Mouse (Mus musculus): ENCODE data around the gene Hoxa6.

The Hoxa6 gene

GRCm38 (mm10) chr6:52208072-52208867 lies at the start of gene Hoxa6:
Gene Hoxa6 (minus strand): TSS chr6:52208722.
- no peak for DNase-seq (ENCODE audit: low spot score)

GRCm38 (mm10) chr6:52256956-52257355 lies 48.4 kb upstream of the Hoxa6 start:
- peak; percentile 56 for DNase-seq (ENCODE audit: low spot score)

DNA sequence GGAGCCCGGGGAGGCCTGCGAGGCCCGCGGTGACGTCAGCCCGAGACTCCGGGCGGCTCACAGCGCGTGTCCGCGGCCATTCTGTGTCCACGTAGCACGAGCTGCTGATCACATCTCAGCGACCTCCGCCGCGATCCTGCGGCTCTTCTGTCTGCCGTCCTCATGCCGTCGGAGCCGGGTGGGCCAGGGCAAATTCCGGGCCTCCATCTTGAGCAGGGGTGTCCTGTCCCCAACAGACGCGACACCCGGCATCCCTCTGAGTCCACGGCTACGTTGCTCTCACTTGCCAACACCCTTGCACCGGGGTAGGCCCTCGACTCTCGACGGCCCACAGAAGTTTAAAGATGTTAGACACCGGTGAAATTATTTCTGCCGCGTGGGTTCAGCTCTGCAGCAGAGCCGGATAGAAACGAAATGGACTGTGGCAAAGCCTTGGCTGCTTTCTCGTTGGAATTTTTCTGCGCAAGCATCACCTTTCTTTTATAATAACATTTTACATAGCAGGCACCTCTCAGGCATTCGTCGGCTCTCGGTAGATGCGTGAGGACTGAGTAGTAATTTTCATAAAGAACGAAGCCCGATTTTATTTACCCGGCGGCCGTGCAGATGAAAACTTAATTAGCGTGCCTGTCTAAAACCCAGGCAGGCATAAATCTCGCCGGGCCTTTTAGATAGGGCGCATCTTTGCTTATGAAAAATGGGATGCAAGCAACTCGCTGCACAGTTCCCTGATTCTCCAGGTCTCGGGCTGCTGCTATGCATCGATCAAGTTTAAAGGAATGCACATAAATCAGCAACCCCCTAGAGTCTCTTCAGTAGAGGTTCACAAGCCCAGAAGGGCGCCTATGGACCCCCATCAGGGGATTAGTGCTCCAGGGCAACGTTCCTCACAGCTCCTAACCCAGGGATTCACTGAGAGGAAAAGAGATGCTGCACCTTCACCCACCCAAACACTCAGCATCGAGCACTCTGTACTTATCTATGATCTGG lies 45.3 kb upstream of the Hoxa6 start:
- no peak for DNase-seq (ENCODE audit: low spot score)

- DNase-seq (ENCODE audit: low spot score): no peak
These were observed 44.4 kb upstream of the Hoxa6 start for GRCm38 (mm10) chr6:52252775-52253376.

GRCm38 (mm10) chr6:52252016-52252774 lies 43.7 kb upstream of the Hoxa6 start:
- no peak for DNase-seq (ENCODE audit: low spot score)

DNA sequence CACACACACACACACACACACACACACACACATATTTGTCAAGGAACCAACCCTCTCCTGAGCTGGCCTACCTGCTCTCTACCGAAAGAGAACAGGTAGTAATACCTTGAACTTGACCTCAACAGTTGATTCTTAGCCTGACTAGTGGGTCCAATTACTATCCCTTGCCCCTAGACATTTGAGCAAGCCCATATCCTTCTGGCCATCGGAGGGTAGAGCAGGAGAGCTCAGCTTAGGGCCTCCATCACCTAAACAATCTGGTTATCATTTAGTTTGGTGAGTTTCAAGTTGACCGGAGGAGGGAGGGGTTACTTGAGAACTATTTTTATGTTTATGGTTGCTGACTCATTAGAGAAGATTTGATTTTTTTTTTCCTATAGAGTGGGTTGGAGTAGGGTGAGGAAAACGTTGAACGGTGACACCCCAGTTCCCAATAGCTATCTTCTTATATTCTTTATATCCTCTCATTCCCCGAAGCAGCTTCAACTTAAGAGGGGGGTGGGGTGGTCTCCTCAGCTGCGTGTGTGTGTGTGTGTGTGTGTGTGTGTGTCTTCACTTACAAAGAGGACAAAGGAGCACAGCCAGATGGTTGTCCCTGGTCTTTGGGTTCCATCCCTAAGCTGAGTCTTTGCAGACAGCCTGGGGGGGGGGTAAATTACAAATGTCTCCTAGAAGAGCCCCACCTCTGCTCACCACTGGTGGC lies 42.8 kb upstream of the Hoxa6 start:
- no peak for DNase-seq (ENCODE audit: low spot score)

GRCm38 (mm10) chr6:52249826-52250225 lies 41.3 kb upstream of the Hoxa6 start:
- no peak for DNase-seq (ENCODE audit: low spot score)

DNA sequence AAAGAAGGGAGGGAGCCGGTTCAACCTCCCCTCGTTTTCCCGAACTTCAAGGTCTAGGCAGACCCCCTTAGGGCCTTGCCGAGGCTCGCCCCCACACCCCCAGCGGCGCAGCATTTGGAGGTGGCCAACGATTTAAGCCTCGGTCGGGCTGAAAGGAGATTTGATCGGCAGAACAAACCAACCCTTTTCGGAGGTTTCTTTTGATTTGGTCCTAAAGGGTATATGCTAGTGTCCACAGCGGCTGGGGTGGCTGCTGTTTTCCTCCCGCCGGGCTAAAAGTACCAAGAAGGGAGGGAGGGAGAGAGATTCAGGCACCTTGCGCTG lies 40.9 kb upstream of the Hoxa6 start:
- DNase-seq (ENCODE audit: low spot score): no peak

DNA sequence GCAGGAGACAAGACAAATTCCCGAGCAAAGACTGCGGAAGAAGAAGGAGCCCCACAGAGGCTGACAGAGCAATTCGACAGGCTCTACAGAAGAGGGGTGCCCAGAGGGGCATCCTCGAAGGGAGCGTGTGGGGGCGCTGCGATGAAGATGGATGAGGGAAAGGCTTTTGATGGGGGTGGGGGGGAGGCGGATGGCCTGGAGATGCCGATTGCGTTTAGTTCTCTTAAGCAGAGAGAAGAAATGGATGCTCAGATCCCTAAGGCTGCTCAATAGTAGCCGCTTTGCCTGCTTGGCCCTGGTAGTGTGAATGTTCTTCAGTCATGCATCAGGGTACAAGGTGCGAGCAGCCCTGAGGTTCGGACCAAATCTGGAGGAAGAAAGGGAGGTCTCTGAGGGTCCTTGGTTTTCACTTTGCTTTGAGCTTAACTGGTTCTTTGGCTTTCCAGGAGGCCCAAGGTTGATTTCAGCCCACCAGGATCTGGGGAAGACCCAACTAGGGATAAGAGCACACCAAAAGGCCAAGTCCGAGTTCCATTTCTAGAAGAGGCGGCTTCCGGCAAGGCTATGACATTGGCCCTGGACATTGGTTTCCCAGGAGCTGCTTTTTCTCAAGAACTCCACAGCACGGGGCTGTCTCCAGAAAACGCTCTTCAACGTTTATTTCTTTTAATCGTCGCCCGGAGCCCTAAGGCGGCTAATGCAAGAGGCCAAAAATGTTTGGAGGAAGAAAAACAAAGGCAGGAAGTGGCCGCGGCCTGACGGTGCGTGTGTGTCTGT lies 40.3 kb upstream of the Hoxa6 start:
- no peak for DNase-seq (ENCODE audit: low spot score)

- DNase-seq (ENCODE audit: low spot score): no peak
These were observed 39.5 kb upstream of the Hoxa6 start for GRCm38 (mm10) chr6:52247766-52248637.

DNA sequence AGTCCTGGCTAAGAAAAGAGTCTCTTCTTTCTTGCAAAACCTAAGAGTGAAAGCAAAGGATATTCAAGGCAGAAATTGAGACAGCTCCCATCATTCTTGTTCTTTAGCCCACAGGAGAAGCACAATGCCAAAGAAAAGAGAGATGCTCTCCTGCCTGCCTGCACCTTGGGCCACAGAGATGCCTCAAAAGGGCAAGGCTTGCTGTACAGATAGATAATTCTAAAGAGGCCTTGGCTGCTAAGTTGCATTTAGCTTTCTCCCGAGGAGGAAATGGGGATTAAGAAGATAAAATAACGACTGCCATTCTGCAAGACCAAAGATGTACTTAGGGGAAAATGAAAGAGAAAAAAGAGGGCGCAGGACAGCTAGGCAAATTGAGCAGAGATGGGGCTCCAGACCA lies 38.4 kb upstream of the Hoxa6 start:
- DNase-seq (ENCODE audit: low spot score): no peak

DNA sequence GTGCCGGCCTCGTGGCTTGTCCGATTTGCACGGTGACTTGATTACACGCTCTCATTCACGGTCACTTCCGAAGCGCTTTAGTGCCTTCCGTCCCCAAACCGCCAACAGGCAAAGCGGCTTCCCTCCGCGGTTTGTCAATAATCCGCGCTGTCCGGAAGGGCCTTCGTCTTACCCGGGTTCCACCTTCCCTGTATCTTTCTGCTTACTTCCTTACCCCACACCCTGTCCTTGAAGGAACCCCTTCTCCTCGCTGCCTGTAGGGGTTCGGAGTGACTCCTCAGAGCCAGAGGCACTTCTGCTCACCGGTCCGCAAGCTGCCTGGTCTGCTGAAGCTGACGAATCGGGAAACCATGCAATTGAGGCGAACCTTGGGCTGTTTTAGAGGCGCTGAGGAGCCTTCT lies 37.9 kb upstream of the Hoxa6 start:
- DNase-seq (ENCODE audit: low spot score): no peak

GRCm38 (mm10) chr6:52245757-52246142 lies 37.2 kb upstream of the Hoxa6 start, which contains the start of gene Hoxa11:
Gene Hoxa11 (minus strand): TSS chr6:52245810.
- no peak for DNase-seq (ENCODE audit: low spot score)

DNA sequence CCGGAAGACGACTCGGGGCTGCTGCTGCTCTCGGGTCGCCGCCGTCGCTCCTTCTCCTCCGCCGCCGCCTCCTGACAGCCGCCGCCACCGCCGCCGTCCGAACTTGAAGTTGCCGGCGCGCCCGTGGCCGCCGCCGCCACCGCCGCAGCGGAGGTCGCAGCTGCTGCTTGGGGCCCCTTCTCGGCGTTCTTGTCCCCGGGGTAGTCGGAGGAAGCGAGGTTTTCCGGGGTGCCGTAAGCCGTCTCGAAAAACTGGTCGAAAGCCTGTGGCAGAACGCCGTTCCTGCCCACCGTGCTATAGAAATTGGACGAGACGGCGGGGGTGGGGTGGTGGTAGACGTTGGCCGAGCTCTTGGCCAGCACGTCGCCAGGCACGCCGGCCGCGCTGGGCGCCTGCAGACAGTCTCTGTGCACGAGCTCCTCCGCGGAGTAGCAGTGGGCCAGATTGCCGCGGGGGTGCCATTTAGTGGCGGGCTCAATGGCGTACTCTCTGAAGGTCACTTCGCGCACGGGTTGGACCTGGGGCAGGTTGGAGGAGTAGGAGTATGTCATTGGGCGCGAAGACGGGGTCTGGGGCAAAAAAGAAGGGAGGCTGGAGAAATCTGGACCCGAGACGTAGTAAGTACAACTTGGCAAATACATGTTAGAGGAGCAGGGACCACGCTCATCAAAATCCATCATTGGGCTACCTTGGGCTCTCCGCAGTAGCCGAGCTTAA lies 36.7 kb upstream of the Hoxa6 start:
- DNase-seq (ENCODE audit: low spot score): no peak

- DNase-seq (ENCODE audit: low spot score): no peak
These were observed 36.0 kb upstream of the Hoxa6 start for GRCm38 (mm10) chr6:52244471-52245039.

- no peak for DNase-seq (ENCODE audit: low spot score)
These were observed 35.2 kb upstream of the Hoxa6 start for GRCm38 (mm10) chr6:52243681-52244121.

DNA sequence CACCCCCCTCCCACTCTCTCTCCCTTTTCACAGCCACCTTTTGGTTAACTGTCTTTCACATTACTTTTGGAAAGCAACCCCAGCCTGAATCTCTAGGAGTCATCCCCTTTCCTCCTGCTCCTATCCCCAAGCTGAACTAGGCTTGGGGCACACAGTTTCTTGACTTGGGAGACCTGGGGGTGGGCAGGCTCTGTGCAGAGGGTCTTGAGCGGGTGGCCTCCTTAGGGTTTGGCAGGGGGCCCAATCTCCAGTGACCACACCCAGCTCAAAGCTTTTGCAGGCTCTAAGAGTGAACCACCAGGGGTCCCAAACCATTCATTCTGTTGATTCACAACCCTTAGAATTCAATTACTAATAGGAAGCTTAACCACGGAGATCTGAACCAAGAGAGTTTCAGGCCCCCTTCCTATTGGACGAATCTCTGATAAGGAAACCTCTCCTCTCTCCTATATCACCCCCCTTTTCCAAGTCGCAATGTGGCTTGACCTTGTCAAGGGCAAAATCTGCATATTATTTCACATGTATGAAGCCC lies 34.3 kb upstream of the Hoxa6 start:
- DNase-seq (ENCODE audit: low spot score): no peak

- no peak for DNase-seq (ENCODE audit: low spot score)
These were observed 32.6 kb upstream of the Hoxa6 start for GRCm38 (mm10) chr6:52241001-52241621.
